Mouse (Mus musculus): ENCODE data around the gene Fam110a.

Fam110a gene

DNA sequence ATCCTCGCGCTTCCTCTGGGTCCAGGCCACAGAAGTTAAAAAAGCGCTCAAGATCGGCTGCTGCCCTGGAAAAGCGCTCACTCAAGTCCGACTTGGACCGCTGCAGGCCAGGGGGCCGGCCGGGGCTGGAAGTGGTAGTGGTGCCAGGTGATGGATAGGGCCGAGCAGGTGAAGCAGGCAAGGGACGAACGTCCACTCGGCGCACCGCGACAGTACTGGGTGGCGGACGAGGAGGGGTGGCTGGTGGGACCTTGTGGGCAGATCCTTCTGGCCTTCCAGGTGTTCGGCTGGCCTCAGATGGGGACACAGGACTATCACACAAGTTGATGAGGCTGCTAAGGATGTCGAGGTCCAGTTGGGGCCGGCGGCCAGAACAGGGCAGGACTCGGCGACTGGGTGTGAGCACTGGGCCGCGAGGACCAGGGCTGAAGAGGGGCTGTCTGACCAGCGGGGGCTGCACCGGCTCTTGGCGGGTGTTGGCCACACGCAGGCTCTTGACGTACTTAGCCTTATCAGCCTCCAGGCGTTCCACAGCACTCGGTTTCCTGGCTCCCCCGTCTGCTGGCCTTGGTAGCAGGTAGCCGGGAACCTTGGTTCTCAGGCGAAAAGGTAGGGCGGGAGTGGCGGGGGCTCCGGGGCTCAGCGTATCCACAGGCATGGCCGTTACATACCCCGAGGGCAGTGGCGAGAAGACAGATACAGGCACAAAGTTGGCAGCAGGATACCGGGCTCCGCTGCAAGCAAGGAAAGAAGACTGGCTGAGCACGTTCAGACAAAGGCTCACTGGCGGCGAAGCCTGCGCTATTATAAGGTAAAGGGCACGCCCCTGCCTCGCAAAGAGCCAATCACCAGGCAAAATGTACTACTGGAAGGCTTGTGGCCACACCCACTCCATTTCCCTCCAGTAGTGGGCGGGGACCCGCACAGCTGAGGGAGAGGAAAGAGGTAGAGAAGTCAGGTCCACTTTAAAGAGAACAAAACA is 9.5 kb downstream of the Fam110a start:
- DNase-seq (ENCODE audit: low read depth, low spot score), result peak; percentile 93

- DNase-seq (ENCODE audit: low read depth, low spot score), result no peak
Measured at GRCm38 (mm10) chr2:151969396-151969795, 10.6 kb downstream of the Fam110a start.

- no peak for DNase-seq (ENCODE audit: low read depth, low spot score)
Measured at GRCm38 (mm10) chr2:151968986-151969385, 11.0 kb downstream of the Fam110a start.

DNA sequence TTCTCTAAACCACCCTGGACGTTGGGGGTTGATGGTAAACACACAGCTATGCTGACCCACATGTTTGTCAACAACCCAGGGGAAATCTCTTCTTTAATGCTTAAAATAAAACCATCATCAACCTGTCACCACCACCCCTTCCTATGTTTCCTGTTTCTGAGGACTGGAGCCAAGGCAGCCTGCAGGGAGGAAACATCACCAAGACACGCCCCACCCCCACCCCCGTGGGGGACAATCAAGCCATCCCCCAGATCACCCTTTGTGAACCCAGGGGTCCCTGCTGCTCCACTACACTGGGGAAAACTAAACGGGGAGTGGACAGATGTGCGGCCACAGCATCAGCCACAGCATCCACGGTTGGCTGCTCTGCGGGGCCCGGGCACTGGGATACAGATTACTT is 11.6 kb downstream of the Fam110a start:
- DNase-seq (ENCODE audit: low read depth, low spot score), result no peak

DNA sequence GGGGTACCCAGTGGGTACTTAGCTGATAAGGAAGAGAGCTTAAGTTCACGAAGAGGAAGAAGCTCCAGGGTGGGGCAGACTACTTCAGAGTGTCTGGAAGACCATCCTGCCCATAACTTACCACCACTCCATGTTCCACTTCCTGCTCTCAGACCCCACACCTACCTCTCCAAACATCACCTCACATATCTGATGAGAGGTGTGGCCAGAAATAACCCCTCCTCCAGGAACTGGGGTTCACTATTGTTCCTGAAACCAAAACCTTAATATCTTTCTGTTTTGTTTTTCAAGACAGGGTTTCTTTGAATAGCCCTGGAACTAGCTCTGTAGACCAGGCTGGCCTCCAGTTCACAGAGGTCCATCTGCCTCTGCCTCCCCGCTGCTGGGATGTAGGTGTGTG is 12.2 kb downstream of the Fam110a start:
- DNase-seq (ENCODE audit: low read depth, low spot score), result no peak

- no peak for DNase-seq (ENCODE audit: low read depth, low spot score)
Measured at GRCm38 (mm10) chr2:151967176-151967750, 12.8 kb downstream of the Fam110a start.

DNA sequence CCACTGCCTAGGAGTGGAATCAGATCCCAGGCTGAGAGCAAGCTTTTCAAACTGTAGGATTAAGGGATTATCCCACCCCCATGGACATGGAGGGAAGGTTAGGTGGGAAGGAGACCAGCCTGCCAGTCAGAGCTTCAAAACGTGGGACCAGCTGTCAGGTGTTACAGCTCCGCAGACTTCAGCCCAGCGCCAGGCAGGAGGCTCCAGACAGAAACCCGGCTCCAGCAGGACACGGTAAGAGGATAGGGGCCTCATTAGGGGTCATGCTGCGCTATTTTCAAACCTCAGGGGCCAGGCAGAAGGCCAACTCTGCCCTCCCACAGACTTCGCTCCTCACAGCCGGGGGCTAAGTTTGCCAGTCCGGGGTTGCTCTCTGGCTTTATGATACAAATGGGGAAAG is 16.0 kb downstream of the Fam110a start:
- DNase-seq (ENCODE audit: low read depth, low spot score), result no peak

DNA sequence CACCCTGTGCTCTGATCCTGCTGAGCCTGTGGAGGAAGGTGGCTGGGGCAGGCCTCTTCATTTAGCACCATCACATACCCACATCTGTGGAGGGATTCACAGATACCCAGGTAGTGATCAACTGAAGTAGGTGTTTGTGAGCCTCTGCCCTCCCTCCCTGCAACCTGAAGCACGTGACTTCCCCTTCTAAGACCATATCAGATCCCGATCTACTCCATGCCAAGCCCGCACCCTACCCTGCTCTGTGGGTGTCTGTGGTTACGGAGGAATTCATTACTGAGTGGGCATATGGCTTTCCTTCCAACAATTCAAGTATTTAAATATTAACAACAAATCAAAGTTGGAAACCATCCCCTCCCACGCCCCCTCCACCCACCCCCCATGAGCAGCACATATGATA is 16.7 kb downstream of the Fam110a start:
- DNase-seq (ENCODE audit: low read depth, low spot score), result no peak

GRCm38 (mm10) chr2:151962474-151962873 is 17.5 kb downstream of the Fam110a start:
- no peak for DNase-seq (ENCODE audit: low read depth, low spot score)

DNA sequence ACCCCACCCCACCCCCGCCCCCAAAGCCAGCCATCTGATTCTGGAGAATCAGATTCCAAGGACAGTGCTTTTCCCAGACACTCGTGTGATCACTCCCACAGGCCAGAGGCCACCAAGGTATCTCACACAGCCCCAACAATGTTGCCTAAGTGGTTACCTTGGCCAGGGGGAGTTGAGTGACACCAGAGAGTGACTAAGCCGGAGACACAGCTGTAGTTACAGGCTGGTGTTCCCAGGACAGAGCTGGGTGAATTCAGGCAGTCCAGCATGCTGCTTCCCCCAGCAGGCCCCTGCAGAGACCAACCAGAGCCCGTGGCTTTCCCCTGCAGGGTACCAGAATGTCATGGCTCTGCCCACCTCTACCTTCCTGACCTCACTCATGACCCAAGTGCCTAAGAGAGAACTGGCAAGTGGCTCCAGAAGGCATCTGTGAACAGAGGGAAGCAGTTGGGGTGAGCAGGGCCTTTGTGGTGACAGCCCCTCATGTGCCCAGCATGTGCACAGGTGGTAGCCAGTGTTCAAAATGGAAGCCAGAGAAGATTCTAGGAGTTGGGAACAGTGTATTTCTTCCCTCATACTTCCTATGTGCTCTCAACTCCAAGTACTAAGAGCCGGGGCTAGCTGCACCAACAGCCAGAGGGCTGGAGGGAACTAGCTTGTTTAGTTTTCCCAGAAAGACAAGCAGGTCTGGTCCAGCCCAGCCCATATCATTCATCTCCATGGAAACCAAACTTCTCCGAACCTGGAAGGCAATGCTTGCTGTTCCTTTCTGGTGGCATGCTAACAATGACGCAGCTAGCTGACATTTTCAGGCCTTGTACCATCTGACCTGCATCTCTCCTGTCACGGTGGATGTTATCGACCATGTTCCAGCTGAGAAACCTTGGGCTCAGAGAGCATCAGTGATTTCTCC is 18.5 kb downstream of the Fam110a start:
- DNase-seq (ENCODE audit: low read depth, low spot score), result no peak

GRCm38 (mm10) chr2:151959274-151959673 is 20.7 kb downstream of the Fam110a start:
- DNase-seq (ENCODE audit: low read depth, low spot score), result peak; percentile 30

- DNase-seq (ENCODE audit: low read depth, low spot score), result no peak
Measured at GRCm38 (mm10) chr2:151956500-151957137, 23.4 kb downstream of the Fam110a start.

- DNase-seq (ENCODE audit: low read depth, low spot score), result no peak
Measured at GRCm38 (mm10) chr2:151953665-151954064, 26.4 kb downstream of the Fam110a start.

GRCm38 (mm10) chr2:151949082-151949774 is 30.8 kb downstream of the Fam110a start:
- no peak for DNase-seq (ENCODE audit: low read depth, low spot score)

DNA sequence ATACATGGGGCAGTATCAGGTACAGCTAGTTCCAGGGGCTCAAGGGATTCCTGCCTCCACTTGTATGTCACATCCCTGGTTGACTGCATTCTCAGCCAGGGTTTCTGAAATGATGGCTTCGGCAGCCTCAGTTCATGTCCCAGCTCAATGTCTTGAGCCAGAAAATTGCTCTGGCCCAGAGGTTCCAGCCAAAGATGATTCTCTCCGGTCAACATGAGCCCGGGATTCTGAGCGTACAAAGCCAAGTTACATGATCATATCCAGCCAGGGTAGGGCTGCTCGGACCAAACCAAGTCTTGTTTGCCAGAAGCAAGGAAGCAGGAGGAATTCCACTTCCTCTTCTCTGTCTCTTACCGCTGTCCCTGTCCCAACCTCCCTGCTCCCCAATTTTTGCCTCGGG is 31.7 kb downstream of the Fam110a start:
- no peak for DNase-seq (ENCODE audit: low read depth, low spot score)

GRCm38 (mm10) chr2:151947617-151948016 is 32.4 kb downstream of the Fam110a start:
- no peak for DNase-seq (ENCODE audit: low read depth, low spot score)

GRCm38 (mm10) chr2:151944106-151944505 is 35.9 kb downstream of the Fam110a start:
- no peak for DNase-seq (ENCODE audit: low read depth, low spot score)

- DNase-seq (ENCODE audit: low read depth, low spot score), result peak; percentile 40
Measured at GRCm38 (mm10) chr2:151941269-151941668, 38.8 kb downstream of the Fam110a start.

GRCm38 (mm10) chr2:151939651-151940420 is 40.2 kb downstream of the Fam110a start:
- DNase-seq (ENCODE audit: low read depth, low spot score), result no peak

DNA sequence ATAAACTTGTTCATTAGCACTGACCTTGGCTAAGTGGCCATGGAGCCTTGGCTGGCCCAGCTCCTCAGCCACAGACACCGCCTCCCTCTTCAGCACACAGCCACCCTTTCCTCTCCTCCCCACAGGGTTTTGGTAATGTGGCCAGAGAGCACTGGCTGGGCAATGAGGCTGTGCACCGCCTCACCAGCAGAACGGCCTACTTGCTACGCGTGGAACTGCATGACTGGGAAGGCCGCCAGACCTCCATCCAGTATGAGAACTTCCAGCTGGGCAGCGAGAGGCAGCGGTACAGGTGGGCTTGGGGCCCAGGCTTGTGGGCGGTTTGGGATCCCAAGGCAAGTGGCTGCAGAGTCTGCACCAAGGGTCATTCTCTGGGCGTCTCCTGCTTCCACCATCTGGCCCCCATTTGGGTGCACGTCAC is 41.2 kb downstream of the Fam110a start:
- DNase-seq (ENCODE audit: low read depth, low spot score), result no peak

Measured in ES-CJ7 (cell line).